Mouse (Mus musculus) forebrain, embryonic 13.5 days (tissue): Measurements from ENCODE around the gene Psors1c2. TPM values are rescaled to one million over a fixed set of nuclear protein-coding genes. Genes with fewer than 3 reads are reported as not detected.

Experiments
- ATAC-seq: fragments of 200-750 bp; cut with Nextera tagmentation; 2 replicates; pipeline ENCODE4 v1.8.0; 2017
- H3K27ac ChIP-seq: fragments of 300-500 bp; sonication (generic); 2 replicates; pipeline ENCODE4 v1.5.1; 2015; ENCODE audit warnings: inconsistent platforms, mild to moderate bottlenecking, moderate library complexity
- H3K27me3 ChIP-seq: fragments of 300-500 bp; sonication (generic); 2 replicates; pipeline ENCODE4 v1.6.1; 2015; ENCODE audit warnings: mild to moderate bottlenecking, inconsistent platforms
- H3K36me3 ChIP-seq: fragments of 300-500 bp; sonication (generic); 2 replicates; pipeline ENCODE4 v1.6.1; 2015; ENCODE audit warnings: mild to moderate bottlenecking, inconsistent platforms; ENCODE audit not compliant: poor library complexity, severe bottlenecking
- H3K4me1 ChIP-seq: fragments of 300-500 bp; sonication (generic); 2 replicates; pipeline ENCODE4 v1.6.1; 2015; ENCODE audit warnings: inconsistent platforms
- H3K4me2 ChIP-seq: fragments of 300-500 bp; sonication (generic); 2 replicates; pipeline ENCODE4 v1.6.1; 2015; ENCODE audit warnings: inconsistent platforms, mild to moderate bottlenecking, moderate library complexity
- H3K4me3 ChIP-seq: fragments of 300-500 bp; sonication (generic); 2 replicates; pipeline ENCODE4 v1.5.1; 2015; ENCODE audit warnings: mild to moderate bottlenecking, inconsistent platforms
- H3K9ac ChIP-seq: fragments of 300-500 bp; sonication (generic); 2 replicates; pipeline ENCODE4 v1.6.1; 2015; ENCODE audit warnings: mild to moderate bottlenecking, inconsistent platforms
- H3K9me3 ChIP-seq: fragments of 300-500 bp; sonication (generic); replicated peaks from 2 replicates; pipeline ENCODE4 v1.6.1; 2016; ENCODE audit warnings: inconsistent platforms
- WGBS: fragments of 180-500 bp; shearing (Covaris S2); methylation state at CpG from one replicate; pipeline ENCODE4 v1.1.7; 2015; 5-methylcytosine and 5-hydroxymethylcytosine counted together
- polyA plus RNA-seq: library from polyadenylated mRNA; unstranded; fragments of >200 nt; fragmentation: Nextera tagmentation; extraction: Ambion mirVana; gene quantifications from 2 replicates; pipeline ENCODE4 v1.2.1, GENCODE M21; 2015

The Psors1c2 gene
- polyA plus RNA-seq: 1.4 and 2.1 TPM in 2 replicates

DNA sequence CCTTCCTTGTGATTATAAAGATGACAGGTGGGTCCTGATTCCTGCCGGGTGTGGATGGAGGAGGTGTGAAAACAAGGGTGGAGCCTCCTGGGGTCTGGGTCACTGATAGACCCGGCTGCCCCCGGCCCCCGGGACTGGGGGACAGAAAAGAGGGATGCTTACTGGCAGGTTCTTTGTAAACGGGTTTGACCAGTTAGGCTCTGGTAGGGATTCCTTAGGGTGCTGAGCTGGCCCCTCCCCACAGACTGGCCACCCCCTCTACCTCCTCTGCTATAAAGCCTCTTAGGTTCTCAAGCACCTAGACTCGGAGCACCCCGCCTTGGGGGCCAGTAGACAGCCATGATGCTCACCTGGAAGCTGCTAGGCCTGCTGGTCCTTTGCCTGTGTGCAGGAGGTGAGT lies at the start of gene Psors1c2:
Gene Psors1c2 (plus strand): TSS at position 301 of the 400 bp plus-strand sequence.
- no peak for ATAC-seq
- Histone ChIP-seq H3K9me3 (no peaks in the 10 kb centered on the region), H3K27me3 (no peaks in the 10 kb centered on the region), H3K4me2 (no peak within 1 kb of the TSS), H3K36me3 (peaks cover 28% of the 10 kb centered on the region), H3K9ac (no peak within 1 kb of the TSS), H3K4me3 (no peak within 1 kb of the TSS), H3K4me1 (no peaks in the 10 kb centered on the region), H3K27ac (no peak within 1 kb of the TSS)
- 56% methylated on average over 7 of the region's 7 CpGs for WGBS

DNA sequence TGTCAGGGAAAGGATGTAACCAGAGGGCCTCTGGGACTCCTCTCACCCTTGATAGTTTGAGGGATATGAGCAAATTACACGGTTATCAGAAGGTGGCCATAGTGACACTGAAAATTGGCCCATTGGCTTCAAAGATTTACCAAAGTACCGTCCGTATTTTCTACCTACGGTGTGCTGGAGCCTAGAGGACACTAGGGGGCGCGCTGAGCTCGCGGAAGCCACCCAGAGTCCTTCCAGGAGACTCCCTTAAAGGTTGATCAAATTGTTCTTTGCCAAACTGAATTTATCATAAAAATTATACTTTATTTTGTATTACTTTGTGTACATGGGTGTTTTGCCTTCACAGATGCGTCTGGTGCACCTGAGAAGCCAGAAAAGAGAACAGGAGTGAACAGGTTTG lies 48.9 kb upstream of the Psors1c2 start:
- H3K27ac ChIP-seq: no peak overlapping the region
- H3K9me3 ChIP-seq: no peaks in the 10 kb centered on the region
- H3K36me3 ChIP-seq: no peaks in the 10 kb centered on the region
- no peak overlapping the region for H3K4me2 ChIP-seq
- under 1% methylated on average over 9 of the region's 9 CpGs for WGBS
- no peak overlapping the region for H3K4me3 ChIP-seq
- 0 out of 2 replicates have a peak, but pooled peaks cover 2% of the 10 kb centered on the region for H3K4me1 ChIP-seq
- H3K9ac ChIP-seq: no peak overlapping the region
- H3K27me3 ChIP-seq: no peaks in the 10 kb centered on the region
- no peak for ATAC-seq

DNA sequence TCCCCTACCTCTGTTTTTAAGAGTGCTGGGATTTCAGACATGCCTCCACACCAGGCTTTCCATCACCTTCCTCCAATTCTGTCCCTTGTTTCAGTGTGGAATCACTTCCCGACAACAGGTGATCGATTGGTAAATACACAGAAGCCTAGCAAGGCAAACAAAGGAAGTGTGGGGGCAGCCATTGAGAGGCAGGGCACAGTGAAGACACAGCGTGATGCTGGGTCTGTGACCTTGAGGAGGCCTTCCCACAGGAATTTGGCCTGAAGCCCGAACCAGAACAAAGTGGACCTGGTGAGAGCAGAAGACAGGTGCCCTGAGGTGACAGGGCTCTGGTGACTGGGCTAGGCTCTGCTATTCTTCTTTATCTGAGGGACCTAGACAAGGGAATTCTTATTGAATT lies 47.3 kb upstream of the Psors1c2 start:
- Histone ChIP-seq H3K4me1 (0 out of 2 replicates have a peak, but pooled peaks cover 2% of the 10 kb centered on the region), H3K9me3 (no peaks in the 10 kb centered on the region), H3K36me3 (no peaks in the 10 kb centered on the region), H3K4me2 (no peak overlapping the region), H3K27me3 (no peaks in the 10 kb centered on the region), H3K9ac (no peak overlapping the region), H3K27ac (no peak overlapping the region), H3K4me3 (no peak overlapping the region)
- WGBS: 30% methylated on average over 4 of the region's 4 CpGs
- ATAC-seq: no peak

DNA sequence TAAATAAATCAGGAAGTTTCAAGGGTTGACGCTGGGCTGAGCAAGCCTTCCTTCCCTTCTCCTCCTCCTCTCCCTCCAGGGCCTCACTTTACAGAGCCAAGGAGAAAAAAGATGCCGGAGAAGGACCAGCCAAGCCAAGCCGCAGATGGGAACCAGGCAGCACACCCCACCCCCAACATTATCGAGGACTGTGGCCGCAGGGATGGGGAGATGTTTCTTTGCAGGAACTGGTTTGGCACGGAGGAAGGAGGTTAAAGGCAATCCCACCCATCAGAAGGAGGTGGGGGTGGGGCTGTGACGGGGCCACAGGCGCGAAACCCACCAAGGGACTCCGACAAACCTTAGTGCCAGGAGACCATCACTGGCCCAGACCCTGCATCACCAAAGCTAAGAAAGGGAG lies 46.3 kb upstream of the Psors1c2 start:
- Histone ChIP-seq H3K36me3 (no peaks in the 10 kb centered on the region), H3K4me3 (no peak overlapping the region), H3K4me1 (0 out of 2 replicates have a peak, but pooled peaks cover 2% of the 10 kb centered on the region), H3K9me3 (no peaks in the 10 kb centered on the region), H3K27me3 (no peaks in the 10 kb centered on the region), H3K9ac (no peak overlapping the region), H3K4me2 (no peak overlapping the region), H3K27ac (no peak overlapping the region)
- ATAC-seq: no peak
- 72% methylated on average over 10 of the region's 10 CpGs for WGBS

DNA sequence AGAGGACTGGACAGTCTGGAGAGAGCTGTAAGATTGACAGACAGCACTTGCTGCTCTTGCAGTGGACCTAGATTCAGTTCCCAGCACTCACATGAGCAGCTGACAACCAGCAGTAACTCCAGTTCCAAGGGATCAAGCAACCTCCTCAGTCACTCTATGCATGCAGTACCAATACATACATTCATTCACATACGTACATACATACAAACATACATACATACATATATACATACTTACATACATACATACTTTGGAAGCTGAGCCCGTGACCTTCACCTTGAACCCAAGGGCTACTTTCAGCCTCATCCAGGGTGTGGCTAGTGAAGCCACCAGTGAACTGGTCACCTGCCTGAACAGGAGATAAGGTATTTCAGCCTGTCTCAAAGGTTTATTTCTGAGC lies 45.0 kb upstream of the Psors1c2 start:
- Histone ChIP-seq H3K36me3 (no peaks in the 10 kb centered on the region), H3K4me1 (0 out of 2 replicates have a peak, but pooled peaks cover 2% of the 10 kb centered on the region), H3K4me2 (no peak overlapping the region), H3K9ac (no peak overlapping the region), H3K9me3 (no peaks in the 10 kb centered on the region), H3K27me3 (no peaks in the 10 kb centered on the region), H3K27ac (no peak overlapping the region), H3K4me3 (no peak overlapping the region)
- ATAC-seq: no peak
- WGBS: 92% methylated on average over 2 of the region's 2 CpGs

DNA sequence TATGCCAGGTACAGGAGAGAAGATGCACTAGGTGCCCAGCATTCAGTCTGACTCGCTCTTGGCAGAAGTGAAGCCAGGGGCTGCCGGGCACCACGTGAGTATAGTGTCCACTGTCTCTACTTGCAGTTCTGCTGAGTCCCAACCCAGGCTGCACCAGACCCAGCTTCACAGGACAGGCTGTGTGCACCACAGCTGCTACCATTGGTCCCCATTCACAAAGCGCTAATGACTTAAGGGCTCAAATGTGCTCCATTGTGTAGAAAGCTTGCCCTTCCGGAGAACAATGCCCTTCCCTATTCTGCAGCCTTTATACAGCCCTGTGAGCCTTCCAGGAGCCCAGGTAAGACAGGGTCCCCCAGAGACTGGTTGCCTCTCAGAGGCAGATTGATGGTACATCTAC lies 42.7 kb upstream of the Psors1c2 start:
- 29% methylated on average over 5 of the region's 5 CpGs for WGBS
- Histone ChIP-seq H3K4me3 (no peak overlapping the region), H3K9ac (no peak overlapping the region), H3K27ac (no peak overlapping the region), H3K27me3 (no peaks in the 10 kb centered on the region), H3K4me1 (0 out of 2 replicates have a peak, but pooled peaks cover 2% of the 10 kb centered on the region), H3K4me2 (no peak overlapping the region), H3K36me3 (no peaks in the 10 kb centered on the region), H3K9me3 (no peaks in the 10 kb centered on the region)
- ATAC-seq: no peak

DNA sequence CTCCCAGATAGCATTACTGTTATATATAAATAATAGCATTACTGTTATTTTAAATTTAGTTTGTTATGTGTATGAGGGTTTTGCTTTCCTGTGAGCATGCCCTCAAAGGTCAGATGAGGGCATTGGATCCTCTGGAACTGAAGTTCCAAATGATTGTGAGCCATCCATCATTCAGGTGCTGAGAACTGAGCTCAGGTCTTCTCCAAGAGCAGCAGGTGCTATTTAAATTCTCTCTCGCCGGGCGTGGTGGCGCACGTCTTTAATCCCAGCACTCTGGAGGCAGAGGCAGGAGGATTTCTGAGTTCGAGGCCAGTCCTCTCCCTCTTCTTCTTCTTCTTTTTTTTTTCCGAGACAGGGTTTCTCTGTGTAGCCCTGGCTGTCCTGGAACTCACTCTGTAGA lies 35.9 kb upstream of the Psors1c2 start:
- no peaks in the 10 kb centered on the region for H3K4me1 ChIP-seq
- ATAC-seq: no peak
- H3K9ac ChIP-seq: no peak overlapping the region
- no peak overlapping the region for H3K4me3 ChIP-seq
- no peaks in the 10 kb centered on the region for H3K9me3 ChIP-seq
- no peaks in the 10 kb centered on the region for H3K27me3 ChIP-seq
- no peak overlapping the region for H3K27ac ChIP-seq
- 96% methylated on average over 7 of the region's 7 CpGs for WGBS
- no peak overlapping the region for H3K4me2 ChIP-seq
- no peaks in the 10 kb centered on the region for H3K36me3 ChIP-seq

DNA sequence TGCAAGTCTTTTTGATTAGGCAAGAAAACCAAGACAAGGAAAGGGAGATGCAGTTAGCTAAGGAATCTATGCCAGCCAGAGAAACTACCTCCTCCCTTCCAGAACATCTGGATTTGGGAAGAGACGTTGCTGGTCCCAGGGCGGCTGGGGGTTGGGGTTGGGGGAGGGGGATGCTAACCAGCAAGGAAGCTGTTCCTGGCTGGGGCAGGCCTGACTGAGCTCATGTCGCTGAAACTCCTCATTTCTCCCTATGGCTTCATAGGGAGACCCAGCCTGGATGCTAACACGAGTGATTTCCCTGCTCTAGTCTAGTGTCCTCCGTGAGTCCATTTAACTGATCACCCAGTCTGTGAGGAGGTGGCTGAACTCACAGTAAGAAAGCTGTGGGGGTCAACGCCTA lies 30.8 kb upstream of the Psors1c2 start:
- Histone ChIP-seq H3K27ac (no peak overlapping the region), H3K9me3 (no peaks in the 10 kb centered on the region), H3K9ac (no peak overlapping the region), H3K4me1 (no peaks in the 10 kb centered on the region), H3K4me3 (no peak overlapping the region), H3K27me3 (peaks cover 34% of the 10 kb centered on the region), H3K4me2 (no peak overlapping the region), H3K36me3 (no peaks in the 10 kb centered on the region)
- ATAC-seq: no peak
- WGBS: 4% methylated on average over 6 of the region's 6 CpGs

DNA sequence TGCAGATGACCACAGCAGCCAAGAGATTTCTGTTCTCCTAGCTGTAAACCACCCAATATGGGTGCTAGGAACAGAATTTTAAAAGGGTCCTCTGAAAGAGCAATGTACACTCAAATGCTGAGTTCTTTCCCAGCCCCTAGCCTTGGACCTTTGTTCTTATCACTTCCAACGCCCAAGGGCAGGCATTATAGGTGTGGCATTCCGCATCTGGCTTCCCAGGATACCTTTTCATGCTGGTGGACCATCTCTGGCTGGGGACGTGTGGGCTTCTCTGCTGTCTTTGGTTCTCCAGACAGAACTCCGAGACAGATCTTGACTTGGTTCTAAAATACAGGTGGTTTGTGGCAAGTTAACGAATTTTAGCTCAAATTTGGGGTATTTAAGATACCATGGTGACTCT lies 30.2 kb upstream of the Psors1c2 start:
- Histone ChIP-seq H3K9me3 (no peaks in the 10 kb centered on the region), H3K27ac (no peak overlapping the region), H3K4me3 (no peak overlapping the region), H3K9ac (no peak overlapping the region), H3K36me3 (no peaks in the 10 kb centered on the region), H3K4me1 (no peaks in the 10 kb centered on the region), H3K27me3 (peaks cover 39% of the 10 kb centered on the region), H3K4me2 (no peak overlapping the region)
- ATAC-seq: no peak
- 50% methylated on average over 5 of the region's 5 CpGs for WGBS

DNA sequence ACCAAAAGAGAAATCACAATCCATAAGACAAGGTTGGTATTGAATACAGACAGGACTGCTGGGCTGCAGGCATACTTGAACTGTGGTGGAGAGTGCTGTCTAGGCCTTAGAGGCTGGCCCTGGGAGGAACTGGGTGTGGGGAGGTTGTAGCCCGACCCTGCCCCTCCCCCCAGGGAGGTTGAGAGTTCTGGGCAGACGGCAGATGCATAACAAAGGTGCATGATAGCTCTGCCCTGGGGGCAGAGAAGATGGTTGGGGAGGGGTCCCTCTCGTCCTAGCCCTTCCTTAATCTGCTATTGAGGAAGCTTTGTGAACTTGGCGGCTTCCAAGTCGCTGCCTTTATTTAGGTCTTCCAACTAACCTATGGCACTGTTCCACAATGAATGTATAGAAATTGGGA lies 29.2 kb upstream of the Psors1c2 start:
- Histone ChIP-seq H3K4me3 (no peak overlapping the region), H3K9me3 (no peaks in the 10 kb centered on the region), H3K27ac (no peak overlapping the region), H3K36me3 (no peaks in the 10 kb centered on the region), H3K9ac (no peak overlapping the region), H3K4me2 (no peak overlapping the region), H3K4me1 (no peaks in the 10 kb centered on the region), H3K27me3 (peaks cover 47% of the 10 kb centered on the region)
- ATAC-seq: no peak
- whole genome bisulfite sequencing: 15% methylated on average over 5 of the region's 5 CpGs

DNA sequence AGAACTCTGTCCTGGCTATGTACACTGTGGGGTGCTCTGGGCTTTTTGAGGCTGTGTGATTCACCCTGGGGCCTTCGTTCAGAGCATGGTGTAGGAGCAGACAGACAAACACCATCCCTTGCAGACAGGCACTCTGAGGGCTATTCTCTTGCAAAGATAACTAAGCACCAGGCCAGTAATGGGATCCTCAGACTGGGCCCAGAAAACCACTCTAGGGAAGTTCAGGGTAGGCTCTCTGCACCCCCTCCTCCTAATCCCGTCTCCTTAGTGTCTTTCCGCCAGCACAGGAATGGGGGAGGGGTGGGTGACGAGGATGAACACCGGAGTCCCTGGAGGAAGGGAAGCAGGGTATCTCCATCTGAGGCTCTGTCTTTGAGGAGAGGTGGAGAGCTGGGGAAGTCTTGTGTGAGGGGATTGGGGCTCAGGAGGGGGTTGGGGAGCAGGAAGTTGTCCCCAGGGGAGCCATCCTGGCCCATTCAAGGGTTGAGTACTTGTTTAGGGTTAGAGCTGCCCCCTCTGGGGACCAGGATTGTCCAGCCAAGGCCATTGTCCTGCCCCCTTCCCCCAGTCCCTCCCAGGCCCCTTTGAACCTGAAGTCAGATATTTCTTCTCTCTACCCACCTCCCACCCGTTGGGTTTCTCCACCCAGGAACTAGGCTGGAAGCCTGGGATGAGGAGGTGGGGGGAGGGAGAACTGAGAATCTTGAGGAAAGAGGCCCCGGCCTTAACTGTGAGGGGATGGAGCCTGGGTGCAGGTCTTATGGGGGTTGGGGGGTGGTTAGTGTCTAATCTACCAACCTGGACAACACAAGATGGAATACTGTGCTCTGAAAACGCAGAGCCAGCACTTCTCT lies 28.1 kb upstream of the Psors1c2 start:
- H3K4me3 ChIP-seq: no peak overlapping the region
- 0 out of 2 replicates have a peak overlapping the region, but pooled peaks have one; percentile 18 for H3K9ac ChIP-seq
- H3K4me1 ChIP-seq: no peaks in the 10 kb centered on the region
- H3K4me2 ChIP-seq: no peak overlapping the region
- H3K27ac ChIP-seq: no peak overlapping the region
- peaks cover 52% of the 10 kb centered on the region for H3K27me3 ChIP-seq
- H3K36me3 ChIP-seq: no peaks in the 10 kb centered on the region
- ATAC-seq: no peak
- WGBS: 15% methylated on average over 8 of the region's 8 CpGs
- no peaks in the 10 kb centered on the region for H3K9me3 ChIP-seq

DNA sequence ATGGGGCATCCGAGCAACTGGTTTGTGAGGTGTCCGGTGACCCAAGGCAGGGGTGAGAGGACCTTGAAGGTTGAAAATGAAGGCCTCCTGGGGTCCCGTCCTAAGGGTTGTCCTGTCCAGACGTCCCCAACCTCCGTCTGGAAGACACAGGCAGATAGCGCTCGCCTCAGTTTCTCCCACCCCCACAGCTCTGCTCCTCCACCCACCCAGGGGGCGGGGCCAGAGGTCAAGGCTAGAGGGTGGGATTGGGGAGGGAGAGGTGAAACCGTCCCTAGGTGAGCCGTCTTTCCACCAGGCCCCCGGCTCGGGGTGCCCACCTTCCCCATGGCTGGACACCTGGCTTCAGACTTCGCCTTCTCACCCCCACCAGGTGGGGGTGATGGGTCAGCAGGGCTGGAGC lies 27.2 kb upstream of the Psors1c2 start, which contains the start of gene Pou5f1:
Gene Pou5f1 (plus strand): TSS at position 243 of the 400 bp plus-strand sequence.
- WGBS: 26% methylated on average over 12 of the region's 13 CpGs
- H3K4me3 ChIP-seq: no peak within 1 kb of the TSS
- H3K27me3 ChIP-seq: peaks cover 52% of the 10 kb centered on the region
- no peak for ATAC-seq
- no peak within 1 kb of the TSS; the same call in 1 of the 2 replicates for H3K9ac ChIP-seq
- H3K4me2 ChIP-seq: no peak within 1 kb of the TSS
- H3K36me3 ChIP-seq: no peaks in the 10 kb centered on the region
- H3K9me3 ChIP-seq: no peaks in the 10 kb centered on the region
- H3K4me1 ChIP-seq: no peaks in the 10 kb centered on the region
- no peak within 1 kb of the TSS for H3K27ac ChIP-seq
